Mouse (Mus musculus) spleen, adult 2 months (tissue): Measurements from ENCODE around the gene Dixdc1.

Experiments used
- CTCF ChIP-seq: fragments of 200-500 bp; IDR thresholded peaks from 2 replicates; pipeline ENCODE4 v1.5.1; 2011; ENCODE audit warnings: mild to moderate bottlenecking, inconsistent platforms; ENCODE audit not compliant: insufficient read depth, insufficient read length, insufficient replicate concordance; ENCODE audit errors: extremely low read depth
- POLR2A ChIP-seq: fragments of 200-500 bp; IDR thresholded peaks from 2 replicates; pipeline ENCODE4 v1.6.1; 2011; ENCODE audit warnings: low read depth, low read length, inconsistent platforms

DNA sequence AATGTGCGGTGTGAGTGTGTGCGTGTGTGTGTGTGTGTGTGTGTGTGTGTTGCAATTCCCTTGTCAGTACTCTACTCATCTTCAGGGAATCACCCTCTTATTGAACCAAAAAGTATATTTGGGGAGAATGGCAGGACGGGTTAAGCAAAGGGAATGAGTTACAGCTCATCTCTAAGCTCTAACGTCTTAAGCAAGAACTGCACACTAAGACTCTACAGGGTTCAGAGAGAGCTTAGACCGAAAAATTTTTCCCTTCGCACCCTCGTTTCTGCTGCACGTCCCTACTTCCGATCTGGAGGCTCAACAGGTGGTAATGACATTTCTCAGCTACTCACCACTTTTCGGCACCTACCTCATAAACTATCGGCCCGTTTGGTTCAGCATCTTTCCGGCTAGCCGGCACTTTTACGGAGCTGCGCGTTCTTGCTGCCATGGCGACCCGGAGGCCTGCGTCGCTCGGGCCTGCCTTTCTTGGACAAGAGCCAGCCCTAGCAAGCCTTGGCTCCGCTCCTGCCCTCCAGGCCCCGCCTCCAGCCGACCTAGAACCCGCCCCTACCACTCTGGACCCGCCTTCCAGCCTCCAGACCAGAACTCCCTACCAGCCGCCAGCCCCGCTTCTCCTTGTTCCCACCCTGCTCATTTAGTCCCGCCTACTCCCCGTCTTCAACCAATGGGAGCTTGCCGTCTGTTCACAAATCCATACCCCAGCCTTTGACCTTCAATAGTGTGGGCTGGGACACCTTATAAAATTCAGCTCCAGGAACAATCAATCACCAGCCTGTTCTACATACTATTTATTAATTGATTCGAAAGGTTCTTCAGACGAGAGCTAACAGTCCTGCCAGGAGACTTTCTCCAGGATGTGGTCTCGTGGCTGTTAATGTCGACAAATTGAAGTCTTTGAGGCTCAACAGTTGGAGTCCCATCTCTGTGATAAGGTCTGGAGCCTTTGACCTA, at the start of gene Dixdc1:
- TF ChIP-seq CTCF = no peak
- no peak for TF ChIP-seq POLR2A
